Mouse (Mus musculus) megakaryocyte, embryonic 14.5 days (primary cell): ENCODE results near the gene Acadvl.

Experiments
- FLI1 ChIP-seq: IDR thresholded peaks from 2 replicates; pipeline ENCODE4 v1.6.1; 2012; ENCODE audit warnings: low read length, inconsistent platforms, mixed read lengths
- GATA1 ChIP-seq: IDR thresholded peaks from 3 replicates; pipeline ENCODE4 v1.6.1; 2012; ENCODE audit warnings: mixed read lengths, low read length, inconsistent platforms, borderline replicate concordance

DNA sequence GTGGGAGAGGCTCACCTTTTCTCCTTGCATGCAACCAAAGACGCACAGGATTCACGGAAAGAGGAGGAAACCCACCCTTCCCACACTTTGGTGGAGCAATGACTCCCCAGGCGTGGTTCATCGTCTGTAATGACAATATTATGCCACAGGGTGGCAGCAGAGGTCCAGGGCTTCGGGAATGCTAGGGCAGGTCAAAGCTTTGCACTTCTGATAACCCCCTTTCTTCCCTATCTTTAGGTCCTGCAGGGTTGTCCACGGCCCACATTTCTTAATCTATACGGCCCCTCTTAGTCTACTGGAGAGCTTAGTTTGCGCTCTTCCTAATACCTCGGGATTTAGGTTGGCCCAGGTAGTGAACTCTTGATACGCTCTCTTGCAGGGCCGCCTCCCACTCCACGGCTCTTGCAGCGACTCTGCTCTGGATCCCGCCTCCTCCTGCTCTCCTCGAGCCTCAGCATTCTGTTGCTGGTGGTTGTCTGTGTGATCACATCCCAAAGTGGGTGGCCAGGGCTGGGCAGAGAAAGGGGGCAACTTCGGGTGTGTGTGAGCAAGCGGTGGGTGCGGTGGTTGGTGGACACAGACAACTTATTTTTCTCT, 40.5 kb upstream of the Acadvl start:
- no peak for TF ChIP-seq GATA1
- TF ChIP-seq FLI1 = no peak
